Mouse (Mus musculus): ENCODE results near the gene Elk4.

Elk4 gene

GRCm38 (mm10) chr1:132007282-132007815, at the start of gene Elk4:
Gene Elk4, plus strand, starts transcription at chr1:132007607.
- peak; percentile 87 for DNase-seq

GRCm38 (mm10) chr1:131961004-131961403, 46.4 kb upstream of the Elk4 start:
- no peak for DNase-seq

- DNase-seq, result no peak
These were observed 44.8 kb upstream of the Elk4 start, which contains the start of gene Slc45a3 for GRCm38 (mm10) chr1:131962606-131963084. Gene Slc45a3, plus strand, starts transcription at chr1:131962967.

- DNase-seq, result no peak
These were observed 44.1 kb upstream of the Elk4 start for GRCm38 (mm10) chr1:131963085-131963951.

- DNase-seq, result no peak
These were observed 43.3 kb upstream of the Elk4 start for GRCm38 (mm10) chr1:131964100-131964499.

GRCm38 (mm10) chr1:131964580-131964979, 42.8 kb upstream of the Elk4 start:
- no peak for DNase-seq

GRCm38 (mm10) chr1:131965818-131966217, 41.6 kb upstream of the Elk4 start:
- no peak for DNase-seq

- DNase-seq, result no peak
These were observed 40.1 kb upstream of the Elk4 start for GRCm38 (mm10) chr1:131967336-131967735.

GRCm38 (mm10) chr1:131968556-131968955, 38.9 kb upstream of the Elk4 start:
- DNase-seq, result no peak

GRCm38 (mm10) chr1:131968983-131969382, 38.4 kb upstream of the Elk4 start:
- DNase-seq, result no peak

GRCm38 (mm10) chr1:131969825-131970224, 37.6 kb upstream of the Elk4 start:
- DNase-seq, result no peak

GRCm38 (mm10) chr1:131970322-131970660, 37.1 kb upstream of the Elk4 start:
- no peak for DNase-seq

GRCm38 (mm10) chr1:131970661-131971520, 36.5 kb upstream of the Elk4 start:
- no peak for DNase-seq

GRCm38 (mm10) chr1:131971771-131972497, 35.5 kb upstream of the Elk4 start:
- no peak for DNase-seq

GRCm38 (mm10) chr1:131972498-131973334, 34.7 kb upstream of the Elk4 start:
- no peak for DNase-seq

GRCm38 (mm10) chr1:131973991-131974390, 33.4 kb upstream of the Elk4 start:
- DNase-seq, result no peak

GRCm38 (mm10) chr1:131976886-131977285, 30.5 kb upstream of the Elk4 start:
- no peak for DNase-seq

- DNase-seq, result no peak
These were observed 26.9 kb upstream of the Elk4 start for GRCm38 (mm10) chr1:131980471-131980870.

GRCm38 (mm10) chr1:131981378-131982013, 25.9 kb upstream of the Elk4 start:
- peak; percentile 69 for DNase-seq

- DNase-seq, result peak; percentile 72
These were observed 24.5 kb upstream of the Elk4 start for GRCm38 (mm10) chr1:131982907-131983306.

GRCm38 (mm10) chr1:131983806-131984205, 23.6 kb upstream of the Elk4 start:
- no peak for DNase-seq
